Mouse (Mus musculus) stomach, postnatal 0 days (tissue): ENCODE measurements around the gene Kars.

Source experiments
- CTCF ChIP-seq: IDR thresholded peaks from 2 replicates; pipeline ENCODE4 v1.5.1; 2016; ENCODE audit warnings: antibody characterized with exemption, low read depth, mild to moderate bottlenecking, moderate library complexity
- EP300 ChIP-seq: optimal IDR thresholded peaks from 2 replicates; pipeline ENCODE3; 2016; ENCODE audit warnings: antibody characterized with exemption

- TF ChIP-seq CTCF (no peak), EP300 (no peak)
Observed at GRCm38 (mm10) chr8:112054456-112054855, 43.3 kb upstream of the Kars start.
